Mouse (Mus musculus): ENCODE measurements at regions not wholly inside any gene's neighbourhood (a gene's known extent, or its start where the extent isn't known, plus 50 kb on each side); places are given as distances from the start of the nearest gene placed in this dataset.

DNA sequence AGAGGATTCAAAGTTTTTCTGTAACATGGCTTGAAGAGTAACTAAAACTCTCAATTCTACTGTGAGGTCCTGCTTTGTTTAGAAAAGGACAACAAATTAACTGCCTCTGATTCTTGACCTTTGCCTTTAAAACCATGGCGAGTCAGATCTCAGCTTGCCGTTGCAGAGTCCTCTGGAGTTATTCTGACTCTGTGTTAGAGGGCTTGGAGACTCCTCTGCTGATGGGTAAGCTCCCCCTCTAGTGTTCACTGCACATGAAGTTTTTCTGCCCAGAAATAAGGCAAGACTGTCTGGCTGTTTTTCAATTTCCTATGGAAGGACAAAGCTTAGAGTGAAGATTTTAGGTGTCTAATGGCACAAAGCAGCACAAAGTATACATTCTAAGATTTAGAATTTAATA, 1085.9 kb upstream of the Nr2f1 start:
- Histone ChIP-seq H3K4me2 (ENCODE audit: low read depth, low read length, severe bottlenecking) (no peak overlapping the region), H3K9ac (ENCODE audit: low read length) (no peak overlapping the region), H3K27me3 (ENCODE audit: control insufficient read depth, insufficient read depth, low read length) (no peaks in the 10 kb centered on the region), H3K9me3 (ENCODE audit: control insufficient read depth, low read length) (no peaks in the 10 kb centered on the region), H3K36me3 (ENCODE audit: control insufficient read depth, insufficient read depth, low read length) (no peaks in the 10 kb centered on the region), H3K4me1 (replicated peaks; ENCODE audit: control insufficient read depth, insufficient read depth, low read length) (no peaks in the 10 kb centered on the region), H3K4me3 (ENCODE audit: low read depth, low read length) (no peak overlapping the region), H3K27ac (ENCODE audit: low read depth, low read length) (no peak overlapping the region)
- WGBS = 4% methylated on average over 2 of the region's 2 CpGs
- ATAC-seq (replicated peaks; ENCODE audit: low FRiP score) (peak; percentile 76), DNase-seq (ENCODE audit: low spot score) (no peak)

DNA sequence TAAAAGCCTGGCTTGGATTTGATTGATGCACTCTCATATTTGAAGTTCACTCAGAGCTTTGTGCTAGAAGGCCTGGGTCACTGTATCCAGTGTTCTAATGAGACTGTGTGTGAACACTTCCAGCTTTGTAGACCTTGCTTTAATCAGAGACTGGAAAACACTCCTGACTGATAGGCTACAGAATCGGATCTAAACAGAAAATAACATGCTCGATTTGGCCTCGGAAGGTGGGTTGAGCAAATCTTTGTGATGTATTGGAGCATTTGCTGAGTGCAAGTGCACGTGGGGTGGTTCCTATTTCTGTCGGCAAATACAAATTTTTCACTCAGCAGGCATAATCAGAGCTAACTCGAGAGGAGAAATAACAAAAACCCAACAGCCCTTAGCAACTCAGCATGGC, 1078.2 kb upstream of the Nr2f1 start:
- 28% methylated on average over 6 of the region's 6 CpGs for WGBS
- Histone ChIP-seq H3K36me3 (ENCODE audit: control insufficient read depth, insufficient read depth, low read length) (no peaks in the 10 kb centered on the region), H3K4me2 (ENCODE audit: low read depth, low read length, severe bottlenecking) (peak overlapping the region; percentile 22; the same call in 1 of the 2 replicates), H3K9me3 (ENCODE audit: control insufficient read depth, low read length) (no peaks in the 10 kb centered on the region), H3K4me3 (ENCODE audit: low read depth, low read length) (no peak overlapping the region), H3K27ac (ENCODE audit: low read depth, low read length) (no peak overlapping the region), H3K27me3 (ENCODE audit: control insufficient read depth, insufficient read depth, low read length) (no peaks in the 10 kb centered on the region), H3K9ac (ENCODE audit: low read length) (peak overlapping the region; percentile 25; the same call in 1 of the 2 replicates), H3K4me1 (replicated peaks; ENCODE audit: control insufficient read depth, insufficient read depth, low read length) (peaks cover 2% of the 10 kb centered on the region; the same call in 1 of the 2 replicates)
- DNase-seq (ENCODE audit: low spot score) = no peak
- ATAC-seq (replicated peaks; ENCODE audit: low FRiP score) = peak; percentile 81

DNA sequence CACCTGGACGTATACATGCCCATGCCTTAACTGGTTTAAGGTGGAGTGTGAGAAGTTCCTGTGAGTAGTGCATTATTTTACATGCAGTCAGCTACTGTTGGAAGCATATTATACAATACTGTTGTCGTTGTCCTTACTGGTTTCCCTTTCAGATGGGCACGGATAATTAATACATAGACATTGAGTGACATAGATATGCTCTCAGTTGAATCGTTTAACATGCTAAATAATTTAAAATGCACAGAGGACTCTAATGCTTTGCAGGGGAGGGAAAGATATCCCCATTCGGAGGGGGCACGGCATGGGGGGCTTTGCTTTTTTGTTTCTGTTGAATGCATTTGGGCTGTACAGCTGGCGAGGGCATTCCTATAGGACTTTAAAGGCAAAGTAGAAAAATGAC, 1077.8 kb upstream of the Nr2f1 start:
- H3K9me3 ChIP-seq (ENCODE audit: control insufficient read depth, low read length) = no peaks in the 10 kb centered on the region
- no peak overlapping the region for H3K9ac ChIP-seq (ENCODE audit: low read length)
- no peaks in the 10 kb centered on the region for H3K27me3 ChIP-seq (ENCODE audit: control insufficient read depth, insufficient read depth, low read length)
- H3K36me3 ChIP-seq (ENCODE audit: control insufficient read depth, insufficient read depth, low read length) = no peaks in the 10 kb centered on the region
- ATAC-seq (replicated peaks; ENCODE audit: low FRiP score) (peak; percentile 86), DNase-seq (ENCODE audit: low spot score) (no peak)
- 36% methylated on average over 7 of the region's 7 CpGs for WGBS
- no peak overlapping the region for H3K4me3 ChIP-seq (ENCODE audit: low read depth, low read length)
- no peak overlapping the region for H3K4me2 ChIP-seq (ENCODE audit: low read depth, low read length, severe bottlenecking)
- peaks cover 2% of the 10 kb centered on the region; the same call in 1 of the 2 replicates for H3K4me1 ChIP-seq (replicated peaks; ENCODE audit: control insufficient read depth, insufficient read depth, low read length)
- H3K27ac ChIP-seq (ENCODE audit: low read depth, low read length) = no peak overlapping the region

DNA sequence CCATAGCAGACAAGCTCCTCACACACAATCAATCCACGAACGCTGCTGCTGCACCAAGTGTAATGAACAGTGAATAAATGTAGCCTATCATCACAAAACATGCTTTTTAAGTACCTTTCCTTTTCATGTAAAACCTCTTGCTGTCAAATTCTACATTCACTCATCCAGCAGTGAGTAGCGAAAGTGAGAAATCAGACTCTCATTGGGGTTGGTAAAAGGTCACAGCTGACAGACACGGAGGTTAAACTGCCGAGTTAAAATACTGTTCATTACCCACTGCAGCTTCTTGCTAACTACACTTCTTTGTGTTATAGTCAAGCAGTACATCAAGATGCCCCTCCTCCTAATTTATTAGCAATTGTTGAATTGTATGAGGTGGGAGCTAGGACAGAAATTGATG, 1055.8 kb upstream of the Nr2f1 start:
- Histone ChIP-seq H3K4me2 (ENCODE audit: low read depth, low read length, severe bottlenecking) (no peak overlapping the region), H3K9me3 (ENCODE audit: control insufficient read depth, low read length) (no peaks in the 10 kb centered on the region), H3K9ac (ENCODE audit: low read length) (no peak overlapping the region), H3K27me3 (ENCODE audit: control insufficient read depth, insufficient read depth, low read length) (no peaks in the 10 kb centered on the region), H3K36me3 (ENCODE audit: control insufficient read depth, insufficient read depth, low read length) (no peaks in the 10 kb centered on the region), H3K27ac (ENCODE audit: low read depth, low read length) (no peak overlapping the region), H3K4me3 (ENCODE audit: low read depth, low read length) (no peak overlapping the region), H3K4me1 (replicated peaks; ENCODE audit: control insufficient read depth, insufficient read depth, low read length) (no peaks in the 10 kb centered on the region; the same call in 1 of the 2 replicates)
- WGBS = 67% methylated on average over 5 of the region's 5 CpGs
- ATAC-seq (replicated peaks; ENCODE audit: low FRiP score) = no peak
- no peak for DNase-seq (ENCODE audit: low spot score)

DNA sequence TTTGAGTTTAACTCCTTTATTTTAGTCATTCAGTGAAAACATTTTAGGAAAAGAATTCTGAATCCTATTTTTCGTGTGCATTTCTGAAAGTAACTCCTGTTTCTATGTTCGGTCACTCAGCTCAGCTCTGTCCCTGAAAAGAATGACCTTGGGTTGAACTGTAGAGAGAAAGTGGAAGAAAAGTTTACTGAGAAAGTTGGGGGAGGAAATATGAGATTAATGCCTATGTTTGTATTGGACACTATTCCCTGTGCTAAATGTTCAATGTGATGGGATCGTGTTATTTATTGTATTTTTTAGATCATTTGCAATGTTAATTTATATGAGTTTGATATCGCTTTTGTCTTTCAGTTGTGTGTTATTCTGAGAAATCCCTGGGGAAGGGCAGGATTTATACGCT, 1052.8 kb upstream of the Nr2f1 start:
- WGBS = 47% methylated on average over 5 of the region's 5 CpGs
- ATAC-seq (replicated peaks; ENCODE audit: low FRiP score) = no peak

DNA sequence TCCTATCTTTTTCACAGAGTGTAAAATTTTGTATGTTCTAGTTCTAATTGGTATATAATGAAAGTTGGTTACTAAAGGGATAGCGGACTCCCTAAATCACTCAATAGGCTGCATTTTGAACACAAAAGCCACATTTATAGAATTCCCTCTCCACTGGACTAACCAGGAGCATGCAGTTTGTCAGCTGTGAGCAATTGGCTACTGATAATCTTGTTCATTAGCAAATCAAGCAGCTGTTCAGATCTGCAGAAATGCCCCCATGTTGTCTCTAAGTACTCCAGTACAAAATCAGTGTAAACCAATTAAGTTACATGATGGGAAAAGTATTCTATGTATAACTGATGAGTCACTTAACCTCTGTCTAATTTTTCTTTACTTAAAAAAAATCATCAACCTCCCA, 1051.7 kb upstream of the Nr2f1 start:
- ATAC-seq (replicated peaks; ENCODE audit: low FRiP score) = peak; percentile 70

More for the DNA sequence above, 1052.8 kb upstream of the Nr2f1 start:
- Histone ChIP-seq H3K9me3 (ENCODE audit: control insufficient read depth, low read length) (no peaks in the 10 kb centered on the region), H3K9ac (ENCODE audit: low read length) (no peak overlapping the region), H3K27me3 (ENCODE audit: control insufficient read depth, insufficient read depth, low read length) (no peaks in the 10 kb centered on the region), H3K36me3 (ENCODE audit: control insufficient read depth, insufficient read depth, low read length) (no peaks in the 10 kb centered on the region), H3K27ac (ENCODE audit: low read depth, low read length) (no peak overlapping the region), H3K4me2 (ENCODE audit: low read depth, low read length, severe bottlenecking) (no peak overlapping the region), H3K4me1 (replicated peaks; ENCODE audit: control insufficient read depth, insufficient read depth, low read length) (no peaks in the 10 kb centered on the region; the same call in 1 of the 2 replicates), H3K4me3 (ENCODE audit: low read depth, low read length) (no peak overlapping the region)
- DNase-seq (ENCODE audit: low spot score) = no peak

More for the DNA sequence above, 1051.7 kb upstream of the Nr2f1 start:
- Histone ChIP-seq H3K4me1 (replicated peaks; ENCODE audit: control insufficient read depth, insufficient read depth, low read length) (no peaks in the 10 kb centered on the region; the same call in 1 of the 2 replicates), H3K27me3 (ENCODE audit: control insufficient read depth, insufficient read depth, low read length) (no peaks in the 10 kb centered on the region), H3K27ac (ENCODE audit: low read depth, low read length) (no peak overlapping the region), H3K9ac (ENCODE audit: low read length) (no peak overlapping the region), H3K4me3 (ENCODE audit: low read depth, low read length) (no peak overlapping the region), H3K36me3 (ENCODE audit: control insufficient read depth, insufficient read depth, low read length) (no peaks in the 10 kb centered on the region), H3K4me2 (ENCODE audit: low read depth, low read length, severe bottlenecking) (no peak overlapping the region), H3K9me3 (ENCODE audit: control insufficient read depth, low read length) (no peaks in the 10 kb centered on the region)
- DNase-seq (ENCODE audit: low spot score) = no peak
- WGBS = 53% methylated on average over 1 of the region's 1 CpGs

Measured in forebrain, embryonic 11.5 days (tissue).